Mouse (Mus musculus): ENCODE data around the gene Il22ra1.
A peak's percentile ranks its signal among the peaks of the same experiment; 100 is the strongest.

- TF ChIP-seq CTCF (IDR thresholded peaks at IDR 0.05; ENCODE audit: extremely low read depth, insufficient read length, insufficient replicate concordance, low read depth, low read length) = peak; percentile 69
- no peak for TF ChIP-seq POLR2A (IDR thresholded peaks at IDR 0.05; ENCODE audit: low read depth, low read length)
Measured at GRCm38 (mm10) chr4:135768572-135769526, 40.9 kb downstream of the Il22ra1 start.
